Mouse (Mus musculus) right cerebral cortex, postnatal 14 days (tissue): ENCODE measurements at regions not wholly inside any gene's neighbourhood (a gene's known extent, or its start where the extent isn't known, plus 50 kb on each side); places are given as distances from the start of the nearest gene placed in this dataset.

ENCODE experiments used
- DNase-seq: peaks from one replicate; pipeline ENCODE4 v3.0.0; 2022

DNA sequence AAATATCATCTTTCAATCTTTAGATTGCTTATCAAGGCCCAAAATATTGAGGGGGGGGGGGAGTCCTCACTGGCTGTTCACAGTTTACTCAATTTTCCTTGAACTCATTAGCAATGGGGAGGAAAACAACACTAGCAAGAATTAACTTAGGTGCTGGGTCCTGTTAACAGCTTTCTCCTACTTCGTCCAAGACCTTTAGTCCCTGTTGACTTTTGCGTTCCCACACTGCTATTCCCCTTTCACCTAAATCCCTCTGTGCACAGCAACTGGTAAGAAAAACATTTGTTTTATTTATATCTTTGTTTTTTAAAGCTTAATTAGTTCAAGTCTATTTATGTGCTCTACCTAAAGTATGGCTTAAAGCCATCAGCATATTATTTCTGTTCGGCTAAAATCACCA lies 240.3 kb downstream of the Rnf152 start:
- no peak for DNase-seq

DNA sequence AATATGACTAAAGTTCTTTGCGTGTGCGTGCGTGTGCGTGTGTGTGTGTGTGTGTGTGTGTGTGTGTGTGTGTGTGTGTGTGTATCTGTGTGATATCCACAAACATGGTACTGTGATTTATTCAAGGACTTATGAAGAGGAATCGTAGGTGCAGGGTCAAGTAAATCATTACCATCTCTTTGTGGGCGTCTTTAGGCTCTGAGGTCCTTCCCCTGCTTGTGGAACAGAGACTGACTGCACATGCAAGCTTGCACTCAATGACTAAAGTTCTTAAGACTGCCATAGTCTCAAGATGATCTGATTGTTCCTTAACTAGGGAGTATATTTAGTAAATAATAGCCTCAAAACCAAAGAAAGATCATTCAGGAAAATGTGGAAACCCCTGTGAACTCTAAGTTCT lies 241.1 kb downstream of the Rnf152 start:
- no peak for DNase-seq

DNA sequence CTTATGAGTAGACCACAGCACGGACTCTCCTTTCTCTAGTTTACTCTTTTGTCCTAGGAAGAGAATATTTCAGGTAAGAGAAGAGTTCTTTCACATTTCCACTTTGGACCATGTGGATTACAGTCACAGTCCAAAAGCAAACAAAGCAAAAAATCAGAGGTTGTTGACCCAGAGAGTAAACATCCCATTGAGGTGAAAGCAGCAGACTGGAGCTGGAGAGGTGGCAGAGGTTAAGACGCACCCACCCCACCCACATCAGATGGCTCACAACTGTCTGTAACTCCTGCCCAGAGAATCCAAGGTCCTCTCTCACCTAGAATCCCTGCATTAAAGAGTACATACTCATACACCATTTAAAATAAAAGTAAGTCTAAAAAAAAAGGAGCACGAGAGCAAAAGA lies 241.7 kb downstream of the Rnf152 start:
- DNase-seq, result no peak

DNA sequence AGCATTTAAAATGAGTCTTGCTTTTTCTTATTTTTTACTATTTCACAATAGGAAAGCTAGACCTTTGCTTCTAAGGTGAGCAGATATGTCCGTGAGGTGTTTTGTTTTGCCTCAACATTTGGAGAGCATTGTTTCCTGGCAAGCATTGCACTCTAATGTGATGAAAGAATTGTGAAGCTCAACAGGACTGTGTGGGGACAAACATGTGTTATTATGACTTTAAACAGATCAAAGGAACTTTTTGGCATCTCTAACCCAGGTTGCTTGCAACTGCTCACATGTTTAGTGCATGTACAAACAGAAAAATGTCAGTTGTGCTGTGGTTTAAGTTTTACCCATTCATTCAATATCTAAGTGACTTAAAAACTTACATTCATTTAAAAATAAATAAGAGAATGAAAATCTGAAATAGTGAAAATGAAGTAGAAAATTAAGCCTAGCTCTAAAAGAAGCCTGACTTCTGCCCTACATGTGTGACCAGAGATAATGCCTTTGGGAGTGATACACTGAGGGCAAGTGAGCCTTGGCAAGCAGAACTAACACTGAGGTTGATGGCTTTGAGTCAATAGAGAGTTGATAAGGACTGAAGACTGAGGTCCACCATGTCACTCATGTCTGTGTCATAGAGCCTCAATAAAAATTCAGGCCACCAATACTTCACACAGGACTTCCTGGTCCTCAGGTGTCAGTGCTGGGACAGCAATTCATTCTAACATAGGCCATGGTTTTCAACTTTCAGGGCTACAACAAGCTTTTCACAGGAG lies 243.6 kb downstream of the Rnf152 start:
- no peak for DNase-seq

DNA sequence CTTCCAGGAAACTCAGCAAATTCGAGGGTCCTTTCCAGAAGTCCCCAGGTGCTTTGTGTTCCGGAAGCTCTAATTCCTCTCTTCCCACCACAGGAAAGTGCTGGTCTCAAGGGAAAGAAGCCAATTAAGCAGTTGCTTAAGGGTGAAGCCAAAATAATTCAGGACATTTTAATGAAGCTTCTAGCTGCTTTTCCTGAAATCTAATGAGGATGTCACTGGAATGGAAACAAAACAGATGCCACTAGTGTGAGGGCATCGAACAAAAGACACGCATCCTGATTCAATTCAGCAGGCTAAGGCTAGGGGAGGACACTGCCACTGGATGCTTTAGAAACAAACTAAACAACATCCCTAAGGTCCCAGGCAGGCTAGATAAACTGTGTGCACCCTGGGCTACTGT lies 245.3 kb downstream of the Rnf152 start:
- no peak for DNase-seq

DNA sequence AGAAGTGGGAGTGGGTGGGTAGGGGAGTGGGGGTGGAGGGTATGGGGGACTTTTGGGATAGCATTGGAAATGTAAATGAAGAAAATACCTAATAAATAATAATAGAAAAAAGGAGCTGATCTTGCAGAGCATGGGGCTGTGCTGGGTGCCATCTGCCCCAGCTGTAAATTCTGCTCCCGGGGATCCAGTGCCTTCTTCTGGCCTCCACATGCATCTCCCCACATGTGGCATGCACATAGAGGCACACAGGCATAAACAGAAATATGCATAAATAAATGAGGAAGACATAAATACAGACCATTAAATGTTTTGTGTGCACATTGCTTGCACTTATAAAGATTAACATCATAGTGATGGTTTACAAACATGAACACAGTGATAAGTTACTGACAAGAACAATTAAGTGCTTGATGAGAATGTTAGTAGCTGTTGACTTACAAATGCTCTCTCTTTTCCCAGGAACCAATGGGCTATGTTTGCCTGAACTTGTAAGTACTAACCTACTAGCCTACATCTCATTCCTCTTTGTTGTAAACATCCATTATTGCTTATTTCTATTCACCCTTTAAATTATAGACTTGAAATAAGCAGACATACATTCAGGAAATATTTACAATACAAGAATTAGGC lies 245.8 kb downstream of the Rnf152 start:
- DNase-seq, result no peak

DNA sequence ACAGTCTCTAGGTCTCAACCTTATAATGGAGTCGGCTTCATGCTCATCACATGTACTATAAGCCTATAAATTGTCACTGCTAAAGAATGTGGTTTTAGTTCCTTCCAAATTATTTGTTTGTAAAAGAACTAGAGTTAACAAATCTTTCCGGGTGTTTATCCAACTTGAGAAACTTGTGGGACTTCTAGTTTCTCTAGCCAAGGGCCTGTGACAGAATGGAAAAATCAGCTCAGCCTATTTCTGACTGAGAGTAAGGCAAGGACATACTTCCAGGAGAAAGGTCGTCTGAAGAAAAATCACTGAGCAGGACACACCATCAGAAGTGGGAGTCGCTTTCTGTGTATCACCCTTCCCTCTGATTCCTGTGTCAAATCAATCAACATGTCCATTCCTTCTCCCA lies 248.7 kb downstream of the Rnf152 start:
- DNase-seq, result no peak

DNA sequence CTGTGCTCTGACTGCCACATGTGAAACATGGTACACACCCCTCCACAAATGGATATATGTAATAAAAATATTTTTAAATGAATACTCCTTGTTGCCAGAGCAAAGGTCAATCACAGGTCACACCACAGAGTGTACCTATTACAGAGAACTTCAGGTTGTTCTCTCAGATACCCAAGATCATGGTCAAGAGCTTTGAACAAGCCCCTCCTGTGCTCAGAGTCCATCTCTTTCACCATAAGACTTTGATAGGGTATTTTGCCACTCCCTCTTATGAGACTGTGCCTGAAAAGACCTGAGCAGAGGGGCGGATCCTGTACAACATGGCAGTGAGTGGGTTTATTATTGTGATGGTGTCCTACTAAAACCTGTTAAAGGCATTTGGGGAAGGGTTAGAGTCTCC lies 249.3 kb downstream of the Rnf152 start:
- no peak for DNase-seq

DNA sequence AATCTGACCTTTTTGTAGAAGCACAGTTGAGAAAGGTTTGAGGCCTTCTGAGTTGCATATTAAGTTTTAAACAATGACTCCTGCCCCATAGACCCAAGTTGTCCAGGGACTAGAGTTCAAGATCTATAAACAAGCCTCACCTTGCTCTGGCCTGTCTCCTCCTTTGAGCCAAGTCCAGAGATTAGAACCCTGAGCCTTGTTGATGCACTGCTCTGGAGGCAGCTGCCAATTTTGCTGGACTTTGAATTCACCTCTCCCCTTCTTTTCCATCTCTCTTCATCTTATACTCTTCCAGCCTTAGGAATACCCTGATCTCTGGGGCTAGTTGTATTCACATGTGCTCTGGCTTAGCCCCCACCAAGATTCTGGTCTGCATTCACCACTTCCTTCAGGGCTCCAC lies 251.3 kb downstream of the Rnf152 start:
- no peak for DNase-seq

DNA sequence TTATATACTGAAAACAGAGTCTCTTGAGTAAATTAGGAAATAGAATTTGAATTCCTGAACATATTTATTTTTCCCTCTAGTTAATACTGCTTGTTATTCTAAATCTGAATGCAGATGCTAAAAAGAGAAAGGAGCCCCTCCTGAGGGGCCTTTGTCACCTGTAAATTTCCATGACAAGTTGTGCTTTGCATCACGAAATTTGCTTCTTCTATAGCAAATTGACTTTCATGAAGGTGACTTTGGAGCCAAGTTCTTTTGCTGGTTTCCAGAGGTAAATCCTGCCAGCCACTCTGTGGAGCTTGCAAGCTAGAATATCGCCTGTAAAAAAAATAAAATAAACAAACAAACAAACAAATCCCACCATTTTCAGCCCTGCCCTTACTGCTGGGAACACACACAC lies 261.4 kb downstream of the Rnf152 start:
- no peak for DNase-seq

DNA sequence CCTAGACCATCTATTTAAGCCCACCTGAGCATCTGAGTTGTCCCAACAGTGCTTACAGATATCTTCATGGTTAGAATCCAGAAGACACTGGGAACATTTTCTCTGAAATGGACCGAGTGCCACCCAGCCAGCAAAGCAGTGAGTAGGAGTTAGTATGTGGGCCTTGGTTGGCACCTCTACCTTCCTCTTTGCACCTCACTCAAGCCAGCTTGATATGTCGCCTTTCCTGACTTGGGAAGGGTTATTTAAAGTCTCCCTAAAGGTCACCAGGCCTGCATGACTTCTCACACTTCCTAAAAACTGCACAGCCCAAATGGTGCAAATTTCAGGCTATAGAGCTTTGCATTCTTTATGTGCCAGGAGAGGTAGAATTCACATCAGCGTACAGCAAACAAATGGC lies 262.0 kb downstream of the Rnf152 start:
- DNase-seq, result no peak

DNA sequence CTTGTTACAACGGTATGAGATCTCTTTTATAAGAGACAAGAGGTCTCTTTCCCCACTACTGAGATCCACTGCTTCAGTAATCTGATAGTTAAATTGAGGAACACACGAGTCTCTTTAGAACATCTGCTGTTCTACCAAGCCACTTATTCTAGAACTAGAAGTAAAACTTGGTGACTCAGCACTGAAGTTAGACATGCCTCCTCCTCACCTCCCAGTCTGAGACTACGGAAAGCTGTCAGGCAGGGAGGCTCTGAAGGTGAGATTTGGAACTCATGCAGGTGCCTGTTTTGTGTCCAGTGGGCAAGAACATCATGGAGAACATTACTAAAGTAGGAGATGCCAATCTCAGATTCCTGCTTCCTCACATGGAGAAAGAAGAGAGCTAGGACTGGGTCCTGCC lies 262.6 kb downstream of the Rnf152 start:
- no peak for DNase-seq

DNA sequence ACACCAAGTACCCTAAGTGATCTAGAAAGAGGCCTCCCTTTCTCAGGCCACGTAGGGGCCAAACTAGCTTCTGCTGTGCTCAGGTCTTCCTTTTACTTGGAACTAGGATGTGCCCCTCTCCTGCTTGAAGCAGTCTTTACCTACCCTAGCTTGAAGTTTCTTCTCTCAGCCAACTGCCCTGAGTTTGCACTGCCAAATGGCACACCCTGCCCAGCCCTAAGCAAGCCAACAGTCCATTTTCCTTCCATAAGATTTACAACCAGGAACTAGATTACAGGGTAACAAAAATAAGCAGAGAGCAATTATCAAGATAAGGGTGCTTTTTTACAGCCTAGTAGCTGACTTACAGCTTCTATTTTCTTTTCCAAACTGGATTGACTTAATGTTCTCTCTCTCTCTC lies 263.5 kb downstream of the Rnf152 start:
- no peak for DNase-seq

DNA sequence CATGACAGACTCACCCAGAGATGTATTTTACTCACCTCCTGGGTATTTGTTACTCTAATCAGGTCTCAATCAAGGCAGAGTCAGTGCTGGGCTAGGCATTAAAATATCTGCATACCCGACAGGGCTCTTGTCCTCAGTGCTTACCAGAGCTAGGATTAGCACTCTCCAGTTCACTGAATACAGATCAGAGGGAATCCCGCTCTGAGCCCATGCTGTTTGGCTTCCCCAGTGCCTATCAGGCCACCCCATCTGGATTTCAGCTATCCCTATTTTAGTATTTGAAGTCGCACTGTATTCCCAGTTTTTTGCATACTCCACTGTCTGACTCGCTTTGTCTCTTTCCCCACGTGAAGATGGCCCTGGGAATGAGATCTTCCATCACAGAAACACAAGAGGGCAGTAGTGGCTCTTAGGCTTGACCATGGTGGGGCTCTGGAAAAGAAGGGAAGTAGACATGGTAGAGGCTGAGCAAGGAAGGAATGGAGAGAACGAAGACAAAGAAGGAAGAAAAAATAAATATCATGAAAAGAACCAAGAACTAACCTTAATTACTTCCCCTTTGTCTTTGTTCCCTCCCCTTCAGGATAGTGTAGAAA lies 264.1 kb downstream of the Rnf152 start:
- no peak for DNase-seq

DNA sequence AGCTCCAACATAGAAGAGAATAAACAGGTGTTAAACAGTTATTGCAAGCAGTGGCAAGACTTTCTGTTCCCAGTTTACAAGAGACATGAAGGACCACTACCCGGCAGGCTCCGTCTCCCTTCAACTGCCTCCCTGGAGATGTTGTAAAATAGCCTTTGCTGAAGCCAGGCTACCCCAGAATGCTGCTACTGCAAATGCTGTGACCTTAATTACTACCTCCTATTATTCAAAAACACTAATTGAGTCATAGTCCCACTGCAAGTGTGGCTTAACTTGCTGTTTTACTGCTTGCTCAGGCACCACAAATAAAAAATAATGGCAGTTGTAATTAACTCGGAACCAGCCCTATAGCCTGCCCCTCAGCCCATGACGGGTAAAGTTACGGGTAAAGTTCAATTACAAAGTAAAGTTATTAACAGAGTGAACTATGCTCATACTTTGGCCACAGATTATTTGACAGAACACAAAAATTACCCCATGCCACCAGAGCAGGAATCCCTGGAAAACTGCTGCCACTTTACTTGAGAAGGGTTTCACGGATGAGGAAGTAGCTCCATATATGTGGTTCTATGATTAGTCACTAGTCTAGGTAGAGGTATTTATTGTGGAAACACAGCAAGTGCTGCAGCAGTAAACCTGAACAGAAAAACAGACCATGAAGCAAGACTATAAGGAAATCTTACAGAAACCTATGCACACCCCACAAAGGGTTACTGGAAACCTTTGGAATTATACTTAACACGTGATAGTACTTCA lies 267.6 kb downstream of the Rnf152 start:
- DNase-seq, result no peak

DNA sequence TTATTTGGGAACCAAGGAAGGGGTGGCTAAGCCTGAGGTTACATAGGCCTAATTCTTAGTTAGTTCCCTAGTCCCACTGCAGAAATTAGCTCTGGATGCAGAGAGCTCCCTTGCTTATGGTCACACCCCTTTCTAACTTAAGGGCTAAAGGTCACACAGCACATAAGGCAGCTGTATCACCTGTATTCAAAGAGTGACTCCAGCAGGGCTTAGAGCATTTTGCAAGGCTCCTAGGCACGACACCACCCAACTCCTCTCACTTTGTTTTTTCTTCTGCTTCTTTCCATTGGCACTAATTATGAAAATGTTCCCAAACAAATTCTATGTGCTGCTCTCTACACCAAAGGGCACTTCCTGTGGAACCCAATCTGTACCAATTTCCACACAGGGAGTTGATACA lies 268.9 kb downstream of the Rnf152 start:
- DNase-seq, result no peak

DNA sequence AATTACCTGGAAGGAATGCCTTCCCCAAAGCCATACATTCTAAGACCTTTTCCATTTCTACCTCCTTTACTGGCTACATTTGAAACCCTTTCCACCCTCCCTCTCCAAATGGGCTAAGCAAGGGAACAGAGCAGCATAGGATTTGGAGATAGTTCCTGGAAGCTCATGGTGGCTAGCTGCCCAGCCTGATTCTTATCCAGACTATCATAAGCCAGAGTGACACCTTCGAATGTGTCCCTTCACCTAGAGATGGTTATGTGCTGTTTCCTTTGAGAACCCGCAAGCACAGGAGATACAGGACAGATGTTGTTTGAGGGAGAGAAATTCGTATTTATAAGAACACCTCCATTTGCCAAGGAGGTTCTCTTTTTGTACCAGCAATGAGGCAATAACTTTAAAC lies 272.0 kb downstream of the Rnf152 start:
- DNase-seq, result no peak

DNA sequence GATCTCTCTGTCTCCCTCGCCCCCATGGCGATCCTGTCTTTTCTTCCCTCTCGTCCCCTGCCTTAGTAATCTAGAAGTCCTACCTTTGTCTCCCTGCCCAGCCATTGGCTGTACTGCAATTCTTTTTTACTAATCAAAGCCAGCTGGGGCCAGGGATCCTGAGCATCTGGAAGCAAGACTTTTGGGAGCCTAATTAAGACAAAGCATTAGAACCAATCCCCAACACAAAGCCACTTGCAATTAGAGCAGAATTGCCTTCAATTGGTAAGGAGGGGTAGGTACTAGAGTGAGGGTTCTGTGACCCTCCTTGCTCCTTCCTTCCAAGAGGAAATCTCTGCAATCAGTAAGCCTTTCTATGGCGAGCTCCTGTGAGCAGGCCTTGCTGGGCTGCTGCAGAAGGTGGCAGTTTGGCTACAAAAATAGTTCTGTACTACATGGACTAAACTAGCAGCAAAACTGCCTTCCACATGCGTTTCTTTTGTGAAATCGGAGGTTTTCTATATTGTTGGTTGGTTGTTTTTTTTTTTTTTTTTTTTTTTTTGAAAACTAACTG lies 272.9 kb downstream of the Rnf152 start:
- DNase-seq, result no peak

DNA sequence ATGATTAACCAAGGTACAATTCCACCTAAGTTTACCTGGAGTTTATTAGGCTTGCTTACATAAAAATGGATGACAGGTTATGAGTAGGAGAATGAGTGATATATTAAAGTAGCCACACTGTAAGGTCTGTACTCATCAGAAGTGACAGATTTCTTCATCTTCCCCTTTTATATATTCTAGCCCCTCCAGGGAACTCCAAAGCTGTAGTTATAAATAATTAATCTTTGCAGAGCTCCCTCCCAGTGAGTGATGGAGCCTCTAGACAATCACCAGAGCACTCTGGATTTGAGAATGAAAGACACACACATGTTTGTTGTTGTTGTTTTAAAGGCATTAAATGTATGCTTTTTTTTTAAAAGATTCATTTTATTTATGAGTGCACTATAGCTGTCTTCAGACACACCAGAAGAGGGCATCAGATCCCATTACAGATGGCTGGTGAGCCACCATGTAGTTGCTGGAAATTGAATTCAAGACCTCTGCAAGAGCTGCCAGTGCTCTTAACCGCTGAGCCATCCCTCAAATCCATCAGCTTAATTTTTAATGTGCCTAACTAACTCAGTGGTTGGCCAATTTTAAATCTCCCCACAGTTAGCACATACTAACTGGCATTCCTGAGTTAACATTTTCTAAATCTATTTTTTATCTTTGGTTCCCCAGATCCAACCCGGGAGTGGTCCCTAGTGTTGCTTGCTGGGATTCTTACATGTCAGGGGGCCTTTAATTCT lies 273.5 kb downstream of the Rnf152 start:
- DNase-seq, result no peak

DNA sequence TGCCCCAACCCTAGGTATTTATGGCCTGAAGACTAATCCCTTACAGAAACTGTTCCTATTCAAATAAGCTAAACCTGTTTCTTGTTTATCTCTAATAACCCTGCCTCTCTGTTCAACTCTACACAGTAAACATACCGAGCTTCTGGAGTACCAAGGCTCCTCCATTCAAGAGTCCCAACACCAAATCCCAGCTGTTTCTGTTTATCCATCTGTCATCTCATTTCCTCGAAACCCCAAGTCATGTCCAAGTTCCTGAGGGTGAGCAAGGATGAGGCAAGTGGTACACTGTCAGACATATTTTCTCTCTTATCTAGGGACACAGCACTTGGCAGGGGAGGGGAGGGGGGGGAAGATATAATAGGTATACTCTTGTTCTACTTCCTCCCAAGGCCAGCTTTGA lies 274.6 kb downstream of the Rnf152 start:
- DNase-seq, result no peak

DNA sequence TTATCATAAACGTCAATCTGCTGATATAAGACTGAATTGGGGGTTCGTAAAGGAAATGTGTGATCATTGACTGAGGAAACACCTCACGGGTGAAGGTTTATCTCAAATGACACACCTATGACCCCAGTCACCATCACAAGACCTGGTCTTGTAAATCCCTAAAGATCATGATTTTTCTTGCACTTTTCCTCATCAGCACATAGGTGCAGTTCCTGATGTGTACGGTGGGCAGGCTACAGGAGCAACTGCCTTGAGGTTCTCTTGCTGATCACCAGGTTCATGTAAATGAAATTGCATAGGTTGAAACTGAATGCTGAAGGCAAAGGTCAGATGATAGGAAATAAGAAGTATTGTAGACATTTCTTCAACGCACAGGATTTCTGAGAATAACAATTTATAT lies 277.1 kb downstream of the Rnf152 start:
- no peak for DNase-seq

DNA sequence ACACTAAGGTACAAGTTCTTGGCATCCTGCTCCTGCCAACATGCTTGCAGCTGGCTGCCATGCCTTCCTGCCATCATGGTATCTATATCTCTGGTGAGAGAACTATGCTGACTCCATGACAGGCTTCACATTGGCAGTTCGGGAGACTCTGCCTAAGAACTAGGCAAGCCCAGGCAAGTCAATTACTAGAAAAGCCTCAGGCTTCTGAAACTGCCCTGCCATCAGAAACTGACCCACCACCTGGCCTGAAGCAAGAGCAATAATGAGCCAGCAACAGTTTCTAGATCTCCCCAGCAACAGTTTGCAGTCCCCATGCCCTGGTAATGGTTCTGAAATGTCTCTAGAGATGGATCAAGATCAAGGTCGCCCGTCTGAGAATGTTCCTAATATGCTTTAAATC lies 280.8 kb downstream of the Rnf152 start:
- DNase-seq, result no peak

DNA sequence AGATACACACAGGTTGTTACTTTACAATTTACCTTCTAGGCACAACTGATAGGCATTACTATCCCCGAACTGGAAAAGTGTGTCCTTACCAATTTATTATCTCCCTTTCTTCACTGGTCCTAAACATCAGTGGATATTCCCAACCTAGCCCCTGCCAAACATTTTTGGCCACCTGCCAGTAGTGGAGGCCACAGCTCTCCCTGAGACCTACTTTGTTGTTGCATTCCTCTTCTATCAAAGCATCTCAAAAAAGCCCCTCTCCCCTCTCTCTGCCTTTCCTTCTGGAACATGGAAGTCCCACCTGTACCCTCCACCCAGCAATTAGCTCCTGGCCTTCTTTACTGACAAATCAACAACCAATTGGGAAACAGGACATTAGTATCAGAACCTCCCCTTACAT lies 282.2 kb downstream of the Rnf152 start:
- no peak for DNase-seq
